ENCODE assay signal across 8 mouse cellular contexts in genomic region chr1:133135808-133136207, GRCm38 (mm10). TPM values are rescaled to one million over a fixed set of nuclear protein-coding genes. Genes with fewer than 3 reads are reported as not detected.
DNase-seq lines count a peak whose midpoint lies in the region; ATAC-seq lines count a peak whose summit lies in the region.

No protein-coding gene starts in this region.

- H3K9me3 ChIP-seq in kidney, embryonic 16.5 days (ENCODE audit: low read length) = no peaks in the 10 kb centered on the region
- H3K9me3 ChIP-seq in embryonic facial prominence, embryonic 13.5 days = no peaks in the 10 kb centered on the region
- no peaks in the 10 kb centered on the region for H3K9me3 ChIP-seq in intestine, embryonic 16.5 days (ENCODE audit: control insufficient read depth, low read length)
- H3K9me3 ChIP-seq in neural tube, embryonic 13.5 days = no peaks in the 10 kb centered on the region

- peak overlapping the region; percentile 90 for H3K4me2 ChIP-seq in kidney, embryonic 16.5 days (replicated peaks; ENCODE audit: low read depth, low read length)
- H3K4me2 ChIP-seq in embryonic facial prominence, embryonic 13.5 days = peak overlapping the region; percentile 99
- peak overlapping the region; percentile 93 for H3K4me2 ChIP-seq in intestine, embryonic 16.5 days (ENCODE audit: low read depth, low read length)
- peak overlapping the region; percentile 97 for H3K4me2 ChIP-seq in neural tube, embryonic 13.5 days

- H3K27ac ChIP-seq in kidney, embryonic 16.5 days (ENCODE audit: low read length) = no peak overlapping the region
- no peak overlapping the region for H3K27ac ChIP-seq in embryonic facial prominence, embryonic 13.5 days
- H3K27ac ChIP-seq in intestine, embryonic 16.5 days (ENCODE audit: low read length) = no peak overlapping the region
- H3K27ac ChIP-seq in neural tube, embryonic 13.5 days (replicated peaks) = no peak overlapping the region

- H3K4me1 ChIP-seq in kidney, embryonic 16.5 days (ENCODE audit: insufficient read depth, low read length) = peaks cover 18% of the 10 kb centered on the region
- H3K4me1 ChIP-seq in embryonic facial prominence, embryonic 13.5 days = peaks cover 37% of the 10 kb centered on the region
- H3K4me1 ChIP-seq in intestine, embryonic 16.5 days (ENCODE audit: control insufficient read depth, insufficient read depth, low read length) = peaks cover 7% of the 10 kb centered on the region
- H3K4me1 ChIP-seq in neural tube, embryonic 13.5 days (replicated peaks) = peaks cover 52% of the 10 kb centered on the region

- peak overlapping the region; percentile 87 for H3K4me3 ChIP-seq in kidney, embryonic 16.5 days (ENCODE audit: low read length)
- H3K4me3 ChIP-seq in embryonic facial prominence, embryonic 13.5 days = peak overlapping the region; percentile 98
- peak overlapping the region; percentile 35 for H3K4me3 ChIP-seq in intestine, embryonic 16.5 days (ENCODE audit: low read length)
- H3K4me3 ChIP-seq in neural tube, embryonic 13.5 days = peak overlapping the region; percentile 91

- peaks cover 40% of the 10 kb centered on the region for H3K36me3 ChIP-seq in kidney, embryonic 16.5 days (ENCODE audit: insufficient read depth, low read length)
- H3K36me3 ChIP-seq in embryonic facial prominence, embryonic 13.5 days = peaks cover 47% of the 10 kb centered on the region
- peaks cover 22% of the 10 kb centered on the region for H3K36me3 ChIP-seq in intestine, embryonic 16.5 days (ENCODE audit: control insufficient read depth, insufficient read depth, low read length)
- H3K36me3 ChIP-seq in neural tube, embryonic 13.5 days = peaks cover 50% of the 10 kb centered on the region

- ATAC-seq in kidney, embryonic 16.5 days (ENCODE audit: low FRiP score, low TSS enrichment) = no peak
- ATAC-seq in embryonic facial prominence, embryonic 13.5 days (ENCODE audit: insufficient number of reproducible peaks, insufficient read depth, low FRiP score, low TSS enrichment, low read depth) = no peak
- no peak for ATAC-seq in intestine, embryonic 16.5 days
- no peak for ATAC-seq in neural tube, embryonic 13.5 days (ENCODE audit: low read depth)

- intact Hi-C loops in left cerebral cortex, postnatal 14 days (cut with DNase I) = loop anchor here (10.0 kb wide), 1 partner anchor 479 kb away; the partner anchor contains the start of gene Snrpe

- 55% methylated on average over 5 of the region's 5 CpGs for WGBS in kidney, embryonic 16.5 days
- WGBS in embryonic facial prominence, embryonic 13.5 days = 67% methylated on average over 5 of the region's 5 CpGs
- WGBS in intestine, embryonic 16.5 days = 57% methylated on average over 5 of the region's 5 CpGs
- 71% methylated on average over 5 of the region's 5 CpGs for WGBS in neural tube, embryonic 13.5 days

- H3K9ac ChIP-seq in kidney, embryonic 16.5 days (replicated peaks; ENCODE audit: low read length) = peak overlapping the region; percentile 29; the same call in 1 of the 2 replicates
- H3K9ac ChIP-seq in embryonic facial prominence, embryonic 13.5 days = 0 out of 2 replicates have a peak overlapping the region, but pooled peaks have one; percentile 36
- peak overlapping the region; percentile 34; the same call in 1 of the 2 replicates for H3K9ac ChIP-seq in intestine, embryonic 16.5 days (ENCODE audit: low read depth, low read length)
- H3K9ac ChIP-seq in neural tube, embryonic 13.5 days = peak overlapping the region; percentile 39; the same call in 1 of the 2 replicates

- no peak for DNase-seq in kidney, postnatal 4 days
- DNase-seq in left cerebral cortex, adult 11 months (ENCODE audit: low spot score) = no peak
- DNase-seq in gastrocnemius, postnatal 25 days = no peak
- no peak for DNase-seq in left cerebral cortex, postnatal 14 days (ENCODE audit: low spot score in 2 of 2)

- no peaks in the 10 kb centered on the region for H3K27me3 ChIP-seq in kidney, embryonic 16.5 days (ENCODE audit: insufficient read depth, low read length)
- no peaks in the 10 kb centered on the region for H3K27me3 ChIP-seq in embryonic facial prominence, embryonic 13.5 days
- H3K27me3 ChIP-seq in intestine, embryonic 16.5 days (replicated peaks; ENCODE audit: control insufficient read depth, insufficient read depth, low read length) = no peaks in the 10 kb centered on the region
- H3K27me3 ChIP-seq in neural tube, embryonic 13.5 days = no peaks in the 10 kb centered on the region

RNA-seq across cellular contexts. Expression of gene Ppp1r15b, which starts 4.9 kb away (rescaled TPM):
- 45.7 and 47.7 TPM in 2 replicates for polyA plus RNA-seq in kidney, embryonic 16.5 days (2015; fragmentation: Nextera tagmentation; extraction: Ambion mirVana)
- 32.0 and 35.2 TPM in 2 replicates for polyA plus RNA-seq in embryonic facial prominence, embryonic 13.5 days (2015; fragmentation: Nextera tagmentation; extraction: Ambion mirVana)
- polyA plus RNA-seq in intestine, embryonic 16.5 days (2015; fragmentation: Nextera tagmentation; extraction: Ambion mirVana) = 48.0 and 53.7 TPM in 2 replicates
- polyA plus RNA-seq in neural tube, embryonic 13.5 days (2015; fragmentation: Nextera tagmentation; extraction: Ambion mirVana) = 27.8 and 30.8 TPM in 2 replicates
- 10 to 100 TPM; 14.5 to 17.3 TPM for total RNA-seq in gastrocnemius, postnatal 25 days (2021)
- total RNA-seq in left cerebral cortex, postnatal 14 days (2021) = 10 to 100 TPM; 45.5 to 46.8 TPM

RNA-seq across cellular contexts. Expression of gene Plekha6, which starts 28.2 kb away (rescaled TPM):
- polyA plus RNA-seq in kidney, embryonic 16.5 days (2015; fragmentation: Nextera tagmentation; extraction: Ambion mirVana) = 8.5 and 9.7 TPM in 2 replicates
- polyA plus RNA-seq in embryonic facial prominence, embryonic 13.5 days (2015; fragmentation: Nextera tagmentation; extraction: Ambion mirVana) = 4.0 and 5.0 TPM in 2 replicates
- 10.6 and 11.0 TPM in 2 replicates for polyA plus RNA-seq in intestine, embryonic 16.5 days (2015; fragmentation: Nextera tagmentation; extraction: Ambion mirVana)
- 25.8 and 27.4 TPM in 2 replicates for polyA plus RNA-seq in neural tube, embryonic 13.5 days (2015; fragmentation: Nextera tagmentation; extraction: Ambion mirVana)
- total RNA-seq in gastrocnemius, postnatal 25 days (2021) = 10 to 100 TPM; 12.7 to 14.4 TPM
- total RNA-seq in left cerebral cortex, postnatal 14 days (2021) = 10 to 100 TPM; 60.7 to 70.5 TPM

Comparison
In these comparisons a context has a peak if more than half of its experiments do, and no peak if none do; other contexts are left out.
1. H3K4me3 ChIP-seq: peak in every context shown above with its lines; median percentile 98 in embryonic facial prominence, embryonic 13.5 days; 91 in neural tube, embryonic 13.5 days; 87 in kidney, embryonic 16.5 days; 35 in intestine, embryonic 16.5 days.